Mouse (Mus musculus): ENCODE measurements around the gene Slc9a5.

Gene Slc9a5

DNA sequence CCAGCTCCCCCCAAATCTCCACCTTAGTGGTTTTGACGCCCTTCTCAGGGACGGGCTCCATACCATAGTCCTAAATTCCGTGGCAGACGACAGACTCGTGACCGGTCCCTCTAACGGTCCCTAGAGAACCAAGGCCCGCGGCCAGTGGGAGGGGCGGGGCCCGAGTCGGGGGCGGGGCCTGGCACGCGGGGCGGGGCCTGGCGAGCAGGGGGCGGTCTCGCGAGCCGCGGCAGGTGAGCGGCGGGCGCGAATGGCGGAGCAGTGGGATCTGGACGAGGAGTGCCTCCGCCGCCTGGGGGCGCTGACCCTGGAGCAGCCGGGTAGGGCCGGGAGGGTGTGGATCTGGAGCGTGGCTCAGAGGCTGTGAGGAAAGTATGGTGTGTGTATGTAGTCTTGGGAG, 64.7 kb downstream of the Slc9a5 start, which contains the start of the genes Kctd19 and Lrrc36:
Gene Kctd19, minus strand, starts transcription at position 112 of the 400 bp plus-strand sequence.
Gene Lrrc36, plus strand, starts transcription at position 181 of the 400 bp plus-strand sequence.
- peak; percentile 66 to 83 for DNase-seq

DNA sequence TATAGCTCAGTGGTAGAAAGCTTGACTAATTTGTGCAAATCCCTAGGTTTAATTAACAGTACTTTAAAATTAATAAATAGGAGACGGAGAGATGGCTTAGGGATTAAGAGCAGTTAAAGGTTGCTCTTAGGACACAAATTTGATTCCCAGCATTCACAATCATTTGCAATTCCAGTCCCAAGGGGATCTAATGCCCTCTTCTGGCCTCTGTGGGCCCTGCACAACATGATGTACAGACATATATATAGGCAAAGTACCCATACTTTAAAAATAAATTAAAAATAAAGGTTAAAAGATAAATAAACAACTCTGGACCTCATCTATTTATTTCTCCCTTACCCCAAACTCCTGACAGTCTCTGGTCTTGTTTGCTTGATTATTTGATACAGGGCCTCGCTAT, 70.3 kb downstream of the Slc9a5 start:
- DNase-seq: no peak
